Mouse (Mus musculus): ENCODE measurements around the gene Dennd2a.

The Dennd2a gene

GRCm38 (mm10) chr6:39556900-39557659 lies 587 bp downstream of the Dennd2a start:
- DNase-seq (ENCODE audit: low read depth in 2 of 2, low spot score in 2 of 2): no peak

- DNase-seq (ENCODE audit: low read depth in 2 of 2, low spot score in 2 of 2): no peak
Observed at GRCm38 (mm10) chr6:39555648-39555945, 2.1 kb downstream of the Dennd2a start.

- no peak for DNase-seq (ENCODE audit: low read depth in 2 of 2, low spot score in 2 of 2)
Observed at GRCm38 (mm10) chr6:39554888-39555647, 2.6 kb downstream of the Dennd2a start.

DNA sequence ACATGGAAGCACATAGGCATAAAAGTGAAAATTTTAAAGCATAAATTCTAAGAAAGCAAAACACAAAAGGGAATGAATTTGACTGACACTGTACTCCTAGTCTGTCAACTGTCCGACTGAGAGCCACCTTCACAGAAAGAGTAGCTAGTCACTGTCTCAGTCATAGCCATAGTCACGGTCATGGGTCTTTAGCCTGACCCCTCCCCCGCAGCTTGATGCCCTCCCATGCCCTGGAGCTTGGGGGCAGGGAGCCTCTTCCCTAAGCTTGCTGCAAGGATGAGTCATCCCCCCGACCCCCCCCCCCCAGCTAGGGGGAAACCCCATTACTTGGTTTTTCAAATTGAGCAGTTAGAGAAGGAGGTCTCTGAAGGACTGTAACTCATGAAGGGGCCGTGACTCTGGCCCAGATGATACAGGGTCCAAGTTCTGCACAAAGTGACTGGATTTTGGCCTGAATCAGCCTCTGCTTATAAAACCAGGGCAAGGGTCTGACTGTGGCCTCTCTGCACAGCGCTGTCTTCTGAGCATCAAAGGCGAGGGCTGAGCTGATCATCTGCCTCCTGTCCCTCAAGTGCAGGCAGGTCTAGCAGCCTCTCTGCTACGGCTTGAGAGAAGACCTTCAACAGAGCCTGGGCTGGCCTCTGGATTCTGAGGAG lies 5.6 kb downstream of the Dennd2a start:
- DNase-seq (ENCODE audit: low read depth in 2 of 2, low spot score in 2 of 2): no peak

DNA sequence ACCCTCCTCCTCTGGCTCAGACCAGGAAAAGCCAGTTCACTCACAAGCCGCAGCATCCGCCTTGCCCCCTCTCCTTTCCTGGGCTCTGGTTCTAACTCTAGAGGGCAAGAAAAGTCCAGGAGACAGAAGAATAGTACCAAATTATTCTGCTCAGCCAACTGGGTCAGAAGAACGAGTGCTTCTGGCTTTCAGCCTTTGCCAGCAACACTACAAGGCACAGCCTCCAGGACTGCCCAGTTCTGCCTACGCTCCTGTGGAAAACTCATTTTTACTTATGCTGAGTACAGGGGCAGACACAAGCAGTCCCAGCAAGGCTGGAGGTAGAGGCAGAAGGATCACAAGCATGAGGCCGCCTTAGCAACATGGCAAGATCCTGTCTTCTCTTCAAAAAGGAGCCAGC lies 9.6 kb downstream of the Dennd2a start:
- DNase-seq (ENCODE audit: low read depth in 2 of 2, low spot score in 2 of 2): no peak

DNA sequence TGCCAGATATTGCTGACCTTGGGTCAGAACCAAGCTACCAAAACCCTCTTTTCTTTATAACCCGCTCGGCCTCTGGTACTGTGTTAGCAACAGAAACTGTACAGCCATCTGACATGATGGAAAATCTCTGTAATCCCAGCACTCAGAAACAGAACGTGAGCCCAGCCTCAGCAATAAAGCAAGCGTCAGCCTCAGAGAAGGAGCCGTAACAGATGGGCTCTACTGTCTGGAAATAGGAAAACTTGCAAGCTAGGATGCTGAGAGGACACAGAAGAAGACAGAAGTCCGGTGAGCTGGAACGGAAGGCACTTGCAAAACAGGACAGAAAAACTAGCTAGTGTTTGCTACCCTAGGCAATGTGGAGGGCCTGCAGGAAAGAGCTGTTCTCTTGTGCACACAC lies 12.2 kb downstream of the Dennd2a start:
- DNase-seq (ENCODE audit: low read depth in 2 of 2, low spot score in 2 of 2): no peak

- DNase-seq (ENCODE audit: low read depth in 2 of 2, low spot score in 2 of 2): no peak
Observed at GRCm38 (mm10) chr6:39543769-39544420, 13.8 kb downstream of the Dennd2a start.

DNA sequence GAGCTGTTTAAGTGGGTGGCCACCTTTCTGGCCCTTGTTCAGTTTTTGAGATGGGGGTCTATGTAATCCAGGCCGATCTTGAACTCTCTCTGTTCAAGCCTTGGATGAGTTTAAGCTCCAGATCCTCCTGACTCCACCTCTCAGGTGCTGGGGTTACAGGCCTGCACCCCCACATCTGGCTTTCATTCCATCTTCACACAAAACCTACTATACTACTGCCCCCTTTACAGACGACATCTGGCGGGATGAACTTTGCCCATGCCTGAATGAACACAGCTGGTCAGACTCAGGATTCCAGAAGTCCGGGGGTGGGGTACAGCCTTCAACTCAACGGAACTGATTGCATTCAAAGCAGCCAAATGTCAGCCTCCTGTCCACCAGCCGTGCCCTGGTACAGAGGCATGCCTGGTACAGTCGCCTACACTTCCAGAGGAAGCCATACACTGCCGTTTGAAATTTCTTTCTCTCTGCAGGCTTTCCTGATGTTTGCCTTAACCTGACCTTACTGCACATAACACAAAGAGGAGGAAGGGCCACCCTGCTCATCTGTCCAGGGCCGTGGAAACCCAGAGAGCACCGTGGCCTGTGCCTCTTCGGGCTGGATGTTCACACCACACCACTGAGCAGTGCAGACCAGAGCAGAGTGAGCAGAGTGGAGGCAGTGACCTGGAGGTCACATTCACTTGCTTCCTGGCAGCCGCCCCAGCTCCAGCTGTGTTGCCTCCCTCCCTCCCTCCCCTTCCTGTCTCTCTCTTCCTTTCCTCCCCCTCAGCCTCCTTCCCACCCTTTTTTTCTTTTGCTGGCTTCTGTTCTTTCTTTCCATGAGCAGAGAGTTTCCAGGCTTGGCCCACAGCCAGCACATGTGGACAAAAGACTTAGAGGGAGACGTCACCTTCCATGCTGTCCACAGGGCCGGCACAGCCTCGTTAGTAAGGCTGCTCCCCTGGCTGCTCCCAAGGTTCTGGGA lies 14.8 kb downstream of the Dennd2a start:
- DNase-seq (ENCODE audit: low read depth in 2 of 2, low spot score in 2 of 2): no peak

DNA sequence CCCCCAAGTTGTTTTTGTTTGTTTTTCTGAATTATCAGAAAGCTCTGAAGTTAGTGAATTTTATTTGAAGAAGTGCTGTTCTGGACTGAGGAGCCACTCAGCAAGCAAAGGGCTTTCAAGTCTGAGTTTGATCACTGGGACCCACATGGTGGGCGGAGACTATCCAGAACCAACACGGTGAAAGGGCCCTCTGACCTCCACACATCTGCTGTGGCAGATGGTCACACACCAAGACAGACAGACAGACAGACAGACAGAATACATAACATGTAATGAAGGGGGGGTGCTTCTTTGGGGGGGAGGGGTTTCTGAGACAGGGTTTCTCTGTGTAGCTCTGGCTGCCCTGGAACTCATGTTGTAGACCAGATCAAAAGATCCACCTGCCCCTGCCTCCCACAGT lies 17.1 kb downstream of the Dennd2a start:
- no peak for DNase-seq (ENCODE audit: low read depth in 2 of 2, low spot score in 2 of 2)

- DNase-seq (ENCODE audit: low read depth in 2 of 2, low spot score in 2 of 2): no peak
Observed at GRCm38 (mm10) chr6:39539679-39540155, 17.9 kb downstream of the Dennd2a start.

- DNase-seq (ENCODE audit: low read depth in 2 of 2, low spot score in 2 of 2): no peak
Observed at GRCm38 (mm10) chr6:39538227-39538626, 19.4 kb downstream of the Dennd2a start.

- no peak for DNase-seq (ENCODE audit: low read depth in 2 of 2, low spot score in 2 of 2)
Observed at GRCm38 (mm10) chr6:39537276-39537675, 20.4 kb downstream of the Dennd2a start.

- no peak for DNase-seq (ENCODE audit: low read depth in 2 of 2, low spot score in 2 of 2)
Observed at GRCm38 (mm10) chr6:39536621-39537020, 21.0 kb downstream of the Dennd2a start.

- no peak for DNase-seq (ENCODE audit: low read depth in 2 of 2, low spot score in 2 of 2)
Observed at GRCm38 (mm10) chr6:39534944-39535343, 22.7 kb downstream of the Dennd2a start.

DNA sequence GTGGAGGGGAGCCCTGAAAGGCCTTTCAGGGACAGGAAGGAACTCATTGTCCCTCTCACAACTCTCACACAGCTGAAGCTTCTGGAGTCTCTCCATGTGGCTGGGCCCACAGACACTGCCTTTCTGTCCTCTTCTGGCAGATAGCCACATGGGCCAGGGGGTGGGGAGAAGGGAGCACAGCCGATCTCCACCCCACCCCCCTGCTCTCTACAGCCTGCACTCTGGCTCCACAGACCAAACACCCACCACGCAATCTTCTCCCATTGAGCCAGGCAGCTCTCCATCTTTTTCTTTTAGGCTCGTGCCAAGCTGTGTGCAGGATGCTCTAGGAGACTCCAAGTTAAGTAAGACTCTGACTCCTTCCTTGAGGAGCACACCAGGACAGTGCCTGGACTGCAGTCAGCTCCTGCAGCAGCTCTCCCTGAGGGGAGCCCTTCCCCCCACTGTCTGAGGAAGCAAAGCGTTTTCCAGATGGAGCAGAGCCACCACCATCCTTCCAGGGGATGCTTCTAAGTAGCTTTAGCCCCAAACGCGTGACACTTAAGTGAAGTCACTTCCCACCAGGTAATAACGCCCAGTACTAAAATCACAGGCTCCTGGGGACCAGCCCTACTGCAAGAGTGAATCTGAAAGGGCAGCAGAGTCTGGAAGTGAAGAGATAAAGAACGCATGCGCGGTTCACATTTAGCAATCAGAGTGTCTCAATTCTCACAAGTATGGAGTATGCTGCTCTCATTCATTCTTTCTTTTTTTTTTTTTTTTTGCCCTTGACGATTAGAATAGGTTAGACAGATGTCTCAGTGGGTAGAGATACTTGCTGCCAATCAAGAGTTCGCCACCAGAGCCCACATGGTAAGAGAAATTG lies 28.8 kb downstream of the Dennd2a start:
- no peak for DNase-seq (ENCODE audit: low read depth in 2 of 2, low spot score in 2 of 2)

GRCm38 (mm10) chr6:39527811-39528210 lies 29.9 kb downstream of the Dennd2a start:
- DNase-seq (ENCODE audit: low read depth in 2 of 2, low spot score in 2 of 2): no peak

DNA sequence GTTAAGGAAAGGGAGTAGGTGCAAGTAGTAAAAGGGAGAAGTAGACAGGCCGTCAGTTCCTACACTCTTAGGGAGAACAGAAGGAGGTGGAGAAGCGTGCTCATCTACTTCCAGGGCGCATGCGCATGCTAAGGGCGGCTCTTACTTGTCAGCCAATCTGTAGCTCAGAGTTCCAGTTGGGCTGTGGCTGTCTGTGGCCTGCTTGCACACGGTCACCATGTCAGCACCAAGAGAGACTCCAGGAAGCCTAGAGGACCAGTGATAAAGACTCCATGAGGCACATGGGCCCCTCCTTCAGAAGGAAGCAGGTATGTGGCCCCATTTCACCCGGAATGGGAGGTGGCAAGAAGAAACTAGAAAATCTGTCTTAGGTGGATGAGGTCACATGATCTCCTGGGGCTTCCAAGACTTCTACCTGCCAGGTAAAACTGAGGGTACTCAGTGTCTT lies 30.3 kb downstream of the Dennd2a start:
- no peak for DNase-seq (ENCODE audit: low read depth in 2 of 2, low spot score in 2 of 2)

DNA sequence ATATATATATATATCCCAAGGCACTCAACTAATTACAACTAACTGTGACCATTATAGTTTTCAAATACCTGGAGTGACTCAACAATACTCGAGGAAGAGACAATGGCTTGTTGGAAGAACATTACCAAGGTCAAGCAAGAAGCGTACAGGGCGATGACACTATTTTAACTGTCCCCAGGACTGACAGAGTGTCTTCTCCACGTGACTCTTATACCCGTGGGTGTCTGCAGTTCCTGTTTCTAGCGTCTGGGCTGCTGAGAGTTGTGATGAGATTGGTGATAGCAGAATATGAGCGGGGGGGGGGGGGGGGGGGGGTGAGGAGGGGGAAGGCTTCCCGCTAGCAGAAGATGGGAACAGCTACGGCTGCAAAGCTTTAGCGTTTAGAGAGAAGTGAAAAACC lies 30.9 kb downstream of the Dennd2a start:
- DNase-seq (ENCODE audit: low read depth in 2 of 2, low spot score in 2 of 2): no peak

- no peak for DNase-seq (ENCODE audit: low read depth in 2 of 2, low spot score in 2 of 2)
Observed at GRCm38 (mm10) chr6:39523161-39523560, 34.5 kb downstream of the Dennd2a start.
